Mouse (Mus musculus): Measurements from ENCODE around the gene Tnip1. TPM values are rescaled to one million over a fixed set of nuclear protein-coding genes. Genes with fewer than 3 reads are reported as not detected.

Gene Tnip1
- total and polyA plus RNA-seq, 3 experiments = 8.1 to 19.7 TPM; not detected in 1

DNA sequence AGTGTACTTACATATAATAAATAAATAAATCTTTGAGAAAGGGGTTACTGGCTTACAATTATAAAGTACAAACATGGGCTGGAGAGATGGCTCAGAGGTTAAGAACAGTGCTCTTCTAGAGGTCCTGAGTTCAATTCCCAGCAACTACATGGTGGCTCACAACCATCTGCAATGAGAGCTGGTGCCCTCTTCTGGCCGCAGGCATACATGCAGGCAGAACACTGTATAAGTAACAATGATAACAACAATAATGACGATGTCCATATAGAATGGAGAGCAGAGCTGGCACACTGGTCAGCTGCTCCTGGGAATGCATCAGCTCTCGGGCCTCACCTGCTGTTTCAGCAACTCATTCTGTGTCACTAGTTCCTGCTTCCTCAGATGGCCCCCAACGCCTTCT is 44.4 kb downstream of the Tnip1 start:
- H3K9me3 ChIP-seq (replicated peaks; ENCODE audit: insufficient read depth, low read length) = no peaks in the 10 kb centered on the region
- no peaks in the 10 kb centered on the region; a peak in 1 of 4 replicates for H3K36me3 ChIP-seq (ENCODE audit: control insufficient read depth in 1 of 2, insufficient read depth in 2 of 2, low read length in 2 of 2)
- no peaks in the 10 kb centered on the region for H3K79me2 ChIP-seq (ENCODE audit: control insufficient read depth, insufficient read depth, low read length, poor library complexity)
- no peak overlapping the region for H3K4me3 ChIP-seq (ENCODE audit: control insufficient read depth in 1 of 2, insufficient read depth in 1 of 2, low read depth in 2 of 2, low read length in 2 of 2)
- TF ChIP-seq MAX (IDR thresholded peaks at IDR 0.05; ENCODE audit: low read length) = no peak
- peak; percentile 73 to 83 (median 77) for TF ChIP-seq CTCF (IDR thresholded peaks at IDR 0.05 in 2 of 3, conservative IDR thresholded peaks at IDR 0.05 in 1 of 3; ENCODE audit: control insufficient read depth in 1 of 3, insufficient read depth in 1 of 3, low read depth in 2 of 3, low read length in 3 of 3, poor library complexity in 1 of 3, severe bottlenecking in 1 of 3)
- TF ChIP-seq RCOR1 (IDR thresholded peaks at IDR 0.05; ENCODE audit: low read depth, low read length) = no peak
- TF ChIP-seq UBTF (IDR thresholded peaks at IDR 0.05; ENCODE audit: borderline replicate concordance, insufficient read depth, low read depth, low read length) = no peak
- peak; percentile 56 for TF ChIP-seq RAD21 (IDR thresholded peaks at IDR 0.05; ENCODE audit: low read depth, low read length)
- TF ChIP-seq TAL1 (IDR thresholded peaks at IDR 0.05; ENCODE audit: low read length) = no peak
- TF ChIP-seq POLR2AphosphoS2 (IDR thresholded peaks at IDR 0.05; ENCODE audit: low read length) = no peak
- no peak for TF ChIP-seq ETS1 (IDR thresholded peaks at IDR 0.05; ENCODE audit: low read depth, low read length)
- TF ChIP-seq NRF1 (IDR thresholded peaks at IDR 0.05; ENCODE audit: insufficient read depth, low read depth, low read length, poor library complexity, severe bottlenecking) = no peak
- TF ChIP-seq SMC3 (IDR thresholded peaks at IDR 0.05; ENCODE audit: low read depth, low read length) = peak; percentile 83
- peak; percentile 57 for TF ChIP-seq ZC3H11A (IDR thresholded peaks at IDR 0.05; ENCODE audit: low read depth, low read length)
- TF ChIP-seq JUND (IDR thresholded peaks at IDR 0.05; ENCODE audit: low read depth, low read length) = no peak
- H3K27ac ChIP-seq (ENCODE audit: control insufficient read depth, low read depth, low read length) = no peak overlapping the region
- no peak overlapping the region for H3K9ac ChIP-seq (ENCODE audit: control insufficient read depth, low read depth, low read length, poor library complexity, severe bottlenecking)
- DNase-seq (ENCODE audit: low read depth, low spot score) = peak; percentile 65
- H3K27me3 ChIP-seq (ENCODE audit: control insufficient read depth in 1 of 2, insufficient read depth in 2 of 2, low read length in 2 of 2) = no peaks in the 10 kb centered on the region
- H3K4me1 ChIP-seq (ENCODE audit: control insufficient read depth in 1 of 2, insufficient read depth in 2 of 2, low read length in 2 of 2) = no peaks in the 10 kb centered on the region

DNA sequence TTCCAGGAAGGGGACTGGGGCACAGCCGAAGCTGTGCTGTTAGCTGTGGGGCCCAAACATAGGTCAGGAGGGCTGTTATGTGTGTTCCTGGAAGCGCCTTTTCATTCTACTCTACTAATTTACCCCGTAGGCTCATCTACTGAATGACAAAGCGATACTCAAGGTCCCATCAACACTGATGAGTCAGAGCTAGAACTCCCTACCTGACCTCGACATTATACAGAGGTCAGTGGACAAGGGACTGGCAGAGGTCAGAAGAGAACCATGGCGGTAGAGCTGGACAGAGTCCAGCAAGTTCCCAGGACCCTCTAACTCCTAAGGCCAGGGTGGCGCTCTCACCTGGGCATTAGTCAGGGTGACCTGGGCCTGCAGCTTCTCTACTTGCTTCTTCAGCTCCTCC is 45.3 kb downstream of the Tnip1 start:
- Histone ChIP-seq H3K4me3 (ENCODE audit: control insufficient read depth in 1 of 2, insufficient read depth in 1 of 2, low read depth in 2 of 2, low read length in 2 of 2) (no peak overlapping the region), H3K36me3 (ENCODE audit: control insufficient read depth in 1 of 2, insufficient read depth in 2 of 2, low read length in 2 of 2) (no peaks in the 10 kb centered on the region; a peak in 1 of 4 replicates), H3K9me3 (replicated peaks; ENCODE audit: insufficient read depth, low read length) (no peaks in the 10 kb centered on the region), H3K79me2 (ENCODE audit: control insufficient read depth, insufficient read depth, low read length, poor library complexity) (no peaks in the 10 kb centered on the region), H3K27me3 (ENCODE audit: control insufficient read depth in 1 of 2, insufficient read depth in 2 of 2, low read length in 2 of 2) (no peaks in the 10 kb centered on the region), H3K4me1 (ENCODE audit: control insufficient read depth in 1 of 2, insufficient read depth in 2 of 2, low read length in 2 of 2) (no peaks in the 10 kb centered on the region), H3K27ac (ENCODE audit: control insufficient read depth, low read depth, low read length) (no peak overlapping the region), H3K9ac (ENCODE audit: control insufficient read depth, low read depth, low read length, poor library complexity, severe bottlenecking) (no peak overlapping the region)
- no peak for DNase-seq (ENCODE audit: low read depth, low spot score)
- no peak for TF ChIP-seq TAL1 (IDR thresholded peaks at IDR 0.05; ENCODE audit: low read length)
- TF ChIP-seq CHD1 (IDR thresholded peaks at IDR 0.05; ENCODE audit: low read depth, low read length) = no peak
- TF ChIP-seq USF2 (IDR thresholded peaks at IDR 0.05; ENCODE audit: borderline replicate concordance in 1 of 2, insufficient read depth in 1 of 2, low read depth in 1 of 2, low read length in 2 of 2) = no peak
- no peak for TF ChIP-seq EP300 (IDR thresholded peaks at IDR 0.05; ENCODE audit: low read depth in 1 of 2, low read length in 2 of 2)
- TF ChIP-seq MEF2A (IDR thresholded peaks at IDR 0.05; ENCODE audit: extremely low read depth, insufficient replicate concordance, low read depth, low read length, poor library complexity, severe bottlenecking) = no peak
- TF ChIP-seq SMC3 (IDR thresholded peaks at IDR 0.05; ENCODE audit: low read depth, low read length) = no peak
- no peak for TF ChIP-seq ETS1 (IDR thresholded peaks at IDR 0.05; ENCODE audit: low read depth, low read length)
- no peak for TF ChIP-seq HCFC1 (IDR thresholded peaks at IDR 0.05; ENCODE audit: low read depth, low read length)
